Mouse (Mus musculus): ENCODE data around the gene Zc3hav1. TPM values are rescaled to one million over a fixed set of nuclear protein-coding genes. Genes with fewer than 3 reads are reported as not detected.

The Zc3hav1 gene
- 1.4 and 1.6 TPM in 2 replicates for polyA plus RNA-seq (2015; fragmentation: Nextera tagmentation; extraction: Ambion mirVana)

GRCm38 (mm10) chr6:38353811-38354722, at the start of gene Zc3hav1:
Gene Zc3hav1 (minus strand): TSS chr6:38354603.
- Histone ChIP-seq H3K9ac (ENCODE audit: low read depth, low read length) (peak within 1 kb of the TSS; percentile 28), H3K36me3 (ENCODE audit: control insufficient read depth, insufficient read depth, low read length) (no peaks in the 10 kb centered on the region), H3K27ac (ENCODE audit: low read depth, low read length) (no peak within 1 kb of the TSS), H3K9me3 (ENCODE audit: control insufficient read depth, low read length) (no peaks in the 10 kb centered on the region), H3K4me2 (ENCODE audit: low read length) (peak within 1 kb of the TSS; percentile 62), H3K27me3 (replicated peaks; ENCODE audit: control insufficient read depth, insufficient read depth, low read length) (peaks cover 26% of the 10 kb centered on the region), H3K4me3 (ENCODE audit: low read length) (peak within 1 kb of the TSS; percentile 49), H3K4me1 (ENCODE audit: control insufficient read depth, insufficient read depth, low read depth, low read length) (peaks cover 3% of the 10 kb centered on the region; the same call in 1 of the 2 replicates)
- peak; percentile 68 for ATAC-seq
- WGBS = under 1% methylated on average over 87 of the region's 87 CpGs

GRCm38 (mm10) chr6:38389671-38390070, 35.3 kb upstream of the Zc3hav1 start:
- no peak for ATAC-seq
- WGBS = 71% methylated on average over 3 of the region's 3 CpGs
- peaks cover 7% of the 10 kb centered on the region for H3K36me3 ChIP-seq (ENCODE audit: control insufficient read depth, insufficient read depth, low read length)

GRCm38 (mm10) chr6:38381129-38381771, 26.8 kb upstream of the Zc3hav1 start, which contains the start of gene Ttc26:
Gene Ttc26 (plus strand): TSS chr6:38381469.
- 0% methylated on average over 26 of the region's 26 CpGs for WGBS
- peak; percentile 96 for ATAC-seq
- H3K9me3 ChIP-seq (ENCODE audit: control insufficient read depth, low read length) = no peaks in the 10 kb centered on the region

More at GRCm38 (mm10) chr6:38389671-38390070, 35.3 kb upstream of the Zc3hav1 start:
- Histone ChIP-seq H3K27ac (ENCODE audit: low read depth, low read length) (no peak overlapping the region), H3K9me3 (ENCODE audit: control insufficient read depth, low read length) (no peaks in the 10 kb centered on the region), H3K4me1 (ENCODE audit: control insufficient read depth, insufficient read depth, low read depth, low read length) (no peaks in the 10 kb centered on the region), H3K9ac (ENCODE audit: low read depth, low read length) (no peak overlapping the region), H3K4me3 (ENCODE audit: low read length) (no peak overlapping the region), H3K27me3 (replicated peaks; ENCODE audit: control insufficient read depth, insufficient read depth, low read length) (no peaks in the 10 kb centered on the region), H3K4me2 (ENCODE audit: low read length) (no peak overlapping the region)

GRCm38 (mm10) chr6:38380764-38381128, 26.3 kb upstream of the Zc3hav1 start:
- Histone ChIP-seq H3K4me3 (ENCODE audit: low read length) (peak overlapping the region; percentile 71), H3K36me3 (ENCODE audit: control insufficient read depth, insufficient read depth, low read length) (peaks cover 1% of the 10 kb centered on the region; the same call in 1 of the 2 replicates), H3K27ac (ENCODE audit: low read depth, low read length) (peak overlapping the region; percentile 79), H3K4me2 (ENCODE audit: low read length) (peak overlapping the region; percentile 85), H3K4me1 (ENCODE audit: control insufficient read depth, insufficient read depth, low read depth, low read length) (peaks cover 6% of the 10 kb centered on the region), H3K9ac (ENCODE audit: low read depth, low read length) (peak overlapping the region; percentile 75), H3K27me3 (replicated peaks; ENCODE audit: control insufficient read depth, insufficient read depth, low read length) (no peaks in the 10 kb centered on the region), H3K9me3 (ENCODE audit: control insufficient read depth, low read length) (no peaks in the 10 kb centered on the region)
- ATAC-seq = 0 out of 2 replicates have a peak, but pooled peaks have one; percentile 6
- WGBS = 3% methylated on average over 4 of the region's 4 CpGs

More at GRCm38 (mm10) chr6:38381129-38381771, 26.8 kb upstream of the Zc3hav1 start, which contains the start of gene Ttc26:
- H3K36me3 ChIP-seq (ENCODE audit: control insufficient read depth, insufficient read depth, low read length) = peaks cover 3% of the 10 kb centered on the region; the same call in 1 of the 2 replicates
- H3K27ac ChIP-seq (ENCODE audit: low read depth, low read length) = peak within 1 kb of the TSS; percentile 79
- peaks cover 6% of the 10 kb centered on the region for H3K4me1 ChIP-seq (ENCODE audit: control insufficient read depth, insufficient read depth, low read depth, low read length)
- peak within 1 kb of the TSS; percentile 71 for H3K4me3 ChIP-seq (ENCODE audit: low read length)
- H3K9ac ChIP-seq (ENCODE audit: low read depth, low read length) = peak within 1 kb of the TSS; percentile 75
- H3K4me2 ChIP-seq (ENCODE audit: low read length) = peak within 1 kb of the TSS; percentile 85
- no peaks in the 10 kb centered on the region for H3K27me3 ChIP-seq (replicated peaks; ENCODE audit: control insufficient read depth, insufficient read depth, low read length)

GRCm38 (mm10) chr6:38374271-38374670, 19.9 kb upstream of the Zc3hav1 start:
- H3K4me3 ChIP-seq (ENCODE audit: low read length) = no peak overlapping the region
- no peak overlapping the region for H3K9ac ChIP-seq (ENCODE audit: low read depth, low read length)
- H3K27ac ChIP-seq (ENCODE audit: low read depth, low read length) = no peak overlapping the region
- no peak overlapping the region for H3K4me2 ChIP-seq (ENCODE audit: low read length)
- no peak for ATAC-seq
- H3K9me3 ChIP-seq (ENCODE audit: control insufficient read depth, low read length) = 0 out of 2 replicates have a peak, but pooled peaks cover 4% of the 10 kb centered on the region
- H3K27me3 ChIP-seq (replicated peaks; ENCODE audit: control insufficient read depth, insufficient read depth, low read length) = no peaks in the 10 kb centered on the region
- H3K36me3 ChIP-seq (ENCODE audit: control insufficient read depth, insufficient read depth, low read length) = no peaks in the 10 kb centered on the region
- 78% methylated on average over 1 of the region's 1 CpGs for WGBS
- H3K4me1 ChIP-seq (ENCODE audit: control insufficient read depth, insufficient read depth, low read depth, low read length) = no peaks in the 10 kb centered on the region

GRCm38 (mm10) chr6:38369945-38370344, 15.5 kb upstream of the Zc3hav1 start:
- Histone ChIP-seq H3K27me3 (replicated peaks; ENCODE audit: control insufficient read depth, insufficient read depth, low read length) (no peaks in the 10 kb centered on the region), H3K36me3 (ENCODE audit: control insufficient read depth, insufficient read depth, low read length) (no peaks in the 10 kb centered on the region), H3K4me2 (ENCODE audit: low read length) (no peak overlapping the region), H3K9ac (ENCODE audit: low read depth, low read length) (no peak overlapping the region), H3K9me3 (ENCODE audit: control insufficient read depth, low read length) (0 out of 2 replicates have a peak, but pooled peaks cover 4% of the 10 kb centered on the region), H3K4me3 (ENCODE audit: low read length) (no peak overlapping the region), H3K4me1 (ENCODE audit: control insufficient read depth, insufficient read depth, low read depth, low read length) (no peaks in the 10 kb centered on the region), H3K27ac (ENCODE audit: low read depth, low read length) (no peak overlapping the region)
- no peak for ATAC-seq
- 77% methylated on average over 3 of the region's 3 CpGs for WGBS

GRCm38 (mm10) chr6:38364121-38364520, 9.7 kb upstream of the Zc3hav1 start:
- H3K4me1 ChIP-seq (ENCODE audit: control insufficient read depth, insufficient read depth, low read depth, low read length) = no peaks in the 10 kb centered on the region
- H3K9me3 ChIP-seq (ENCODE audit: control insufficient read depth, low read length) = no peaks in the 10 kb centered on the region
- no peak overlapping the region for H3K9ac ChIP-seq (ENCODE audit: low read depth, low read length)
- H3K4me2 ChIP-seq (ENCODE audit: low read length) = no peak overlapping the region
- no peak overlapping the region for H3K4me3 ChIP-seq (ENCODE audit: low read length)
- no peaks in the 10 kb centered on the region for H3K27me3 ChIP-seq (replicated peaks; ENCODE audit: control insufficient read depth, insufficient read depth, low read length)
- ATAC-seq = no peak
- H3K36me3 ChIP-seq (ENCODE audit: control insufficient read depth, insufficient read depth, low read length) = no peaks in the 10 kb centered on the region
- no peak overlapping the region for H3K27ac ChIP-seq (ENCODE audit: low read depth, low read length)

GRCm38 (mm10) chr6:38363370-38363769, 9.0 kb upstream of the Zc3hav1 start:
- H3K4me2 ChIP-seq (ENCODE audit: low read length) = no peak overlapping the region
- no peaks in the 10 kb centered on the region for H3K9me3 ChIP-seq (ENCODE audit: control insufficient read depth, low read length)
- no peak overlapping the region for H3K27ac ChIP-seq (ENCODE audit: low read depth, low read length)
- no peak overlapping the region for H3K4me3 ChIP-seq (ENCODE audit: low read length)
- no peak overlapping the region for H3K9ac ChIP-seq (ENCODE audit: low read depth, low read length)
- 62% methylated on average over 4 of the region's 4 CpGs for WGBS
- no peaks in the 10 kb centered on the region for H3K4me1 ChIP-seq (ENCODE audit: control insufficient read depth, insufficient read depth, low read depth, low read length)
- H3K36me3 ChIP-seq (ENCODE audit: control insufficient read depth, insufficient read depth, low read length) = no peaks in the 10 kb centered on the region
- no peak for ATAC-seq
- H3K27me3 ChIP-seq (replicated peaks; ENCODE audit: control insufficient read depth, insufficient read depth, low read length) = no peaks in the 10 kb centered on the region

- ATAC-seq = no peak
- 65% methylated on average over 1 of the region's 1 CpGs for whole genome bisulfite sequencing
- no peaks in the 10 kb centered on the region for H3K36me3 ChIP-seq (ENCODE audit: control insufficient read depth, insufficient read depth, low read length)
These were observed 7.5 kb upstream of the Zc3hav1 start for GRCm38 (mm10) chr6:38361937-38362336.

More at GRCm38 (mm10) chr6:38361937-38362336, 7.5 kb upstream of the Zc3hav1 start:
- Histone ChIP-seq H3K27me3 (replicated peaks; ENCODE audit: control insufficient read depth, insufficient read depth, low read length) (no peaks in the 10 kb centered on the region), H3K4me2 (ENCODE audit: low read length) (no peak overlapping the region), H3K4me3 (ENCODE audit: low read length) (no peak overlapping the region), H3K4me1 (ENCODE audit: control insufficient read depth, insufficient read depth, low read depth, low read length) (no peaks in the 10 kb centered on the region), H3K9me3 (ENCODE audit: control insufficient read depth, low read length) (no peaks in the 10 kb centered on the region), H3K9ac (ENCODE audit: low read depth, low read length) (no peak overlapping the region), H3K27ac (ENCODE audit: low read depth, low read length) (no peak overlapping the region)

All from hindbrain, embryonic 16.5 days (tissue).